Mouse (Mus musculus) cerebellum, postnatal 14 days (tissue): Measurements from ENCODE around the gene Trim12a.
"Not testable (repeated sequence)": the region's sequence is repeated elsewhere in the genome, so short reads cannot be mapped to it uniquely, and the experiment has no call there.

Source experiments
- DNase-seq, 2 experiments: peaks; one replicate each; pipeline ENCODE4 v3.0.0; 2021; ENCODE audit warnings: mixed read lengths in 2 of 2

Gene Trim12a

DNA sequence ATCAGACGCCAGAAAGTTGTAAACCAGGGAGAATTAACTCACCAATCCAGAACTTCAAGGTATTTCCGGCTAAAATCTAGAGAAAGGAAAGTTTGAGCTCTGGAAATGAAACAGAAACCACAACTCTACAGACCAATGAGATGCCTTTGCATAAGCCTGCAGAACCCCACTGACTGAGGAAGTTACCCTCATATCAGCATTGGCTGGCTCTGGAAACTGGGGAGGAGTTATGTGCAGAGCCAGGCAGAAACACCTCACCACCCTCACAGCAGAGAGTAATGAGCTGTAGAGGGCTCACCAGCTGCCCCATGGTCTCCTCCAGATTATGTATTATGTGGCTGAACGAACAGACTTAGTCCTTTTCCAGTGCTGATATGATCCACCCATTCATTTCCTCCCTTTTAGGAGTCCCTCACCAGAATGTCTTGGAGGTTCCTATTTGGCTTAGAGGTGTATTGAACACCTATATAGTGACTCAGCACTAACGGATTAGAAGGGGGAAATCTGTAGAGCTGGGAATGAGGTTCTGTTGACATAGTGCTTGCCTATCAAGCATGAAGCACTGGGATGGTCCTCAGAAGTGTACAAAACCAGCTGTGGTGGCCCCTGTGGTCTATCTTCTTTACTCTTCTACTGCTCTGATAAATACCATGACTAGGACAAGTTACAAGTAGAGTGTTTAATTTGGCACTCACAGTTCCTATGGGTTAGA is at the start of gene Trim12a:
TSS of gene Trim12a (minus strand) at position 98 of the 712 bp plus-strand sequence.
- DNase-seq: not testable (repeated sequence)

- DNase-seq: no peak
These were observed 38.3 kb upstream of the Trim12a start for GRCm38 (mm10) chr7:104353600-104353967.

DNA sequence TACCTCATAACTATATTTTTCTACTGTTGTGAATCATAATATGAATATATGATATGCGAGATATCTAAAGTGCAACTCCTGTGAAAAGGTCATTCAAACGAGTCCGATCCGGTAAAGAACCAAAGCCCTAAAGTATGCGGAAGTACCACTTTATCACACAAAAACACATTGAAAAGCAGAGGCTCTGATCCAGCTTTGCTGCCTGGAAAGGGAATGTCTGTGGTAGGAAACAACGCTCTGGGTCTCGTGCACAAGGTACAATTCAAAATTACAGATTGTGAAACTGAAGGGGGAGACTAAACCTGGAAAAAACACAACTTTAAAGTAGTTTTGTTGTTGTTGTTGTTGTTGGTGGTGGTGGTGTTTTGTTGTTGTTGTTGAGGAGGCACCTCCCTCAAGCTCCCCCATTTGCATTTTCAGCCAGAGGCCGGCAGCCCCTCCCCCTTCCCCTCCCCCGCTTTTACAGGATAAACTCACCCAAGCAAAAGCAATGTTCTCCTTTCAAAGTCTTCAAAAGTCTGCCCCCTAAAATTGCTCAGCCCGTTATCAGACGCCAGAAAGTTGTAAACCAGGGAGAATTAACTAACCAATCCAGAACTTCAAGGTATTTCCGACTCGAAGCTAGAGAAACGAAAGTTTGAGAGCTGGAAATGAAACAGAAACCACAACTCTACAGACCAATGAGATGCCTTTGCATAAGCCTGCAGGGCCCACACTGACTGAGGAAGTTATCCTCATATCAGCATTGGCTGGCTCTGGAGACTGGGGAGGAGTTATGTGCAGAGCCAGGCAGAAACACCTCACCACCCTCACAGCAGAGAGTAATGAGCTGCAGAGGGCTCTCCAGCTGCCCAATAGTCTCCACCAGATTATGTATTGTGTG is 37.7 kb upstream of the Trim12a start, which contains the start of gene Trim12c:
TSS of gene Trim12c (minus strand) at position 646 of the 883 bp plus-strand sequence.
- no peak for DNase-seq

DNA sequence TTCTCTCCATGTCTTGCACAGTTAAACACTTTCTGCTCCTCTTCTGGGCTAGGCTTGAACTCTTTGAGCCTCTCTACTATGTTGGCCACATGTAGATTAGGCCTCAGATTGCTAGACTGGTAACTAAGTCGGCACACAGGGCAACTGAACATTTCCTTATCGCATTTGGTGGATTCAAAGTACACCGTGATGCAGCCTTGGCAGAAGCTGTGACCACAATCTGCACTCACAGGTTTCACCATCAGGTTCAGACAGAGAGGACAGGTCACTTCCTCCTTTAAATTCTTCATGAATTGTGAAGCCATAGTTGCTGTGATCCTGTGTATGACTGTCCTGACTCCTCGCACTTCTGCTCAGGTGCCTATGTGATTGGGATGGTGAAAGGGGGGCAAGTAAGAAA is 32.8 kb upstream of the Trim12a start:
- not testable (repeated sequence) for DNase-seq

DNA sequence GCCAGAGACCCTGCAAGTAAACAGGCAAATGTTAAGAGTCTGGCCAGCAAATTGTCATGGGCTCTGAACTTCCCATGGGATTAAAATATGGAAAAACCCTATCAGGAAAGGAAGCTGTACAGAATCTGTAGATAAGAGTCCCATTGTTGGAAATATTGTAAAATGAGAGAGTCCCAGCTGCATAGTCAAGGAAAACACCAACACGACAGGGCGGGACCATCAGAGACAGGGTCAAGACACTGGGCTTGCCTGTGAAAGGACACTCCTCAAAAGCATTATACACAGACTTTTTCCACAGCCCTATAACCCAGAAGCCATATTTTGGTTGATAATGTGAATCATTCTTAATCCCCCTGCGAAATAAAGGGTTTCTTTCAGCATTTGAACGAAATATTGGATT is 25.5 kb upstream of the Trim12a start:
- not testable (repeated sequence) for DNase-seq

GRCm38 (mm10) chr7:104335547-104335946 is 20.3 kb upstream of the Trim12a start:
- DNase-seq: not testable (repeated sequence)

DNA sequence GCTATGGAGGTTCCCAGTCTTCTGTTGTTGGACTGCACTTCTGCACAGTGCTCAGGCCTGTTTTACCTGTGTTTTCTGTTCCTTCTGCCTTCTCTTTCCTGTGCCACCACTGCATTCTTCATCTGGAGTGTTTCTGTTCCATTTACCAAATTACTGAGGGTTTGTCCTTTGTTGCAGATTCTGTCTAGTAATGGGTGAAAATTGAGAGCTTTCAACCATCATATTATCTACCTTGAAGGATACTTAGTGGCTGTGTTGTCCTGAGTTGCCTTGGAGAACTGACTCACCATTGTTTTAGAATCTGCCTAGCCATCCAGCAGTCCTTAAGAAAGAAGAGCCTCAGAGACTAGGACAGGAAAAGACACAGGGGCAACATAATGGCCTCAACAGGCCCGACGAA is 13.9 kb upstream of the Trim12a start, which contains the start of gene Trim34b:
TSS of gene Trim34b (plus strand) at position 301 of the 400 bp plus-strand sequence.
- DNase-seq: not testable (repeated sequence)

GRCm38 (mm10) chr7:104322028-104322427 is 6.8 kb upstream of the Trim12a start:
- DNase-seq: no peak

DNA sequence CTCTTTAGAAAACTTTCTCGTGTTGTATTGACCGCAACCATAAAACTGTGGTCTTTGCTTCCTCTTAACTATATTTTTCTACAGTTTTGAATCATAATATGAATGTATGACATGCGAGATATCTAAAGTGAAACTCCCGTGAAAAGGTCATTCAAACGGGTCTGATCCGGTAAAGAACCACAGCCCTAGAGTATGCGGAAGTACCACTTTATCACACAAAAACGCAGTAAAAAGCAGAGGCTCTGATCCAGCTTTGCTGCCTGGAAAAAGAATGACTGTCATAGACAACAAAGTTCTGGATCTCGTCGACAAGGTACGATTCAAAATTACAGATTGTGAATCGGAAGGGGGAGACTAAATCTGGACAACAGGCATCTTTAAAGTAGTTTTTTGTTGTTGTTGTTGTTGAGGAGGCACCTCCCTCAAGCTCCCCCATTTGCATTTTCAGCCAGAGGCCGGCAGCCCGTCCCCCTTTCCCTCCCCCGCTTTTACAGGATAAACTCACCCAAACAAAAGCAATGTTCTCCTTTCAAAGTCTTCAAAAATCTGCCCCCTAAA is 391 bp downstream of the Trim12a start:
- no peak for DNase-seq

DNA sequence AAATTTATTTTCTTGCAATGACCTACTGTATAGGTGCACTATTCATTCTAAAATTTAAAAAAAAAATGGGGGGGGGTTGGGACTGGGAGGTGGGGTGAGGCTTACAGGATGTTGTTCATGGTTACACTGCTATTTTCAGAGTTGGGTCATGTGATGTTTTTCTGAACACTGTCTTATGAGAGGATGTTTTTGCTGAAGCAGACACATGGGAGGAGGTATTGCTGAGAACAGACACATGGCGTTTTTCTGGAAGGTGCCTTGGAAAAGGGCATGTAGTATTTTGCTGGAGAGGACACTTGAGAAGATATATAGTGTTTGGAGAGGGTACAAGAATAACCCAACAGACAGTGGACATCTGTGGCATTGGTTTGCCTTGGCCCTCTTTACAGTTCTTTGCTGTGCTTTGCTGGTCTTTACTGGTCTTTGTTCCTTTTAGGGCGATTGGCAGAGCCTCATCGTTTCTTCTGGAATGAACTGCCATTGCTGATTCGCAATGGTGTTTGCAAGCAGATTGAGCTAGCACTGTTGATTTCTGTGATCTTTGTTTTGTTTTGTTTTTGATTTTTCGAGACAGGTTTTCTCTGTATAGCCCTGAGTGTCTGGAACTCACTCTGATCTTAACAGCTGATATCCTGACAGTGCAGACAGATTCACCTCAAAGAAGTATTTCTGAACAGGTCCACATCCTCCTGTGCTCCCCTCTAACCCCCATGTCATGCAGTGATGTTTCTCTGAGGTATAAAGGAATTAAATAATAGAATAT is 23.4 kb downstream of the Trim12a start:
- DNase-seq: no peak

- no peak for DNase-seq
These were observed 24.6 kb downstream of the Trim12a start for GRCm38 (mm10) chr7:104290641-104291040.

DNA sequence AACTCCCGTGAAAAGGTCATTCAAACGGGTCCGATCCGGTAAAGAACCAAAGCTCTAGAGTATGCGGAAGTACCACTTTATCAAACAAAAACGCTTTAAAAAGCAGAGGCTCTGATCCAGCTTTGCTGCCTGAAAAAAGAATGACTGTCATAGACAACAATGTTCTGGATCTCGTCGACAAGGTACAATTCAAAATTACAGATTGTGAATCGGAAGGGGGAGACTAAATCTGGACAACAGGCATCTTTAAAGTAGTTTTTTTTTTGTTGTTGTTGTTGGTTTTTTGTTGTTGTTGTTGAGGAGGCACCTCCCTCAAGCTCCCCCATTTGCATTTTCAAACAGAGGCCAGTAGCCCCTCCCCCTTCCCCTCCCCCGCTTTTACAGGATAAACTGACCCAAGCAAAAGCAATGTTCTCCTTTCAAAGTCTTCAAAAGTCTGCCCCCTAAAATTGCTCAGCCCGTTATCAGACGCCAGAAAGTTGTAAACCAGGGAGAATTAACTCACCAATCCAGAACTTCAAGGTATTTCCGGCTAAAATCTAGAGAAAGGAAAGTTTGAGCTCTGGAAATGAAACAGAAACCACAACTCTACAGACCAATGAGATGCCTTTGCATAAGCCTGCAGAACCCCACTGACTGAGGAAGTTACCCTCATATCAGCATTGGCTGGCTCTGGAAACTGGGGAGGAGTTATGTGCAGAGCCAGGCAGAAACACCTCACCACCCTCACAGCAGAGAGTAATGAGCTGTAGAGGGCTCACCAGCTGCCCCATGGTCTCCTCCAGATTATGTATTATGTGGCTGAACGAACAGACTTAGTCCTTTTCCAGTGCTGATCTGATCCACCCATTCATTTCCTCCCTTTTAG is 27.5 kb downstream of the Trim12a start, which contains the start of gene Trim5:
TSS of gene Trim5 (minus strand) at position 519 of the 868 bp plus-strand sequence.
- DNase-seq: not testable (repeated sequence)

- not testable (repeated sequence) for DNase-seq
These were observed 35.9 kb downstream of the Trim12a start for GRCm38 (mm10) chr7:104279361-104279760.

DNA sequence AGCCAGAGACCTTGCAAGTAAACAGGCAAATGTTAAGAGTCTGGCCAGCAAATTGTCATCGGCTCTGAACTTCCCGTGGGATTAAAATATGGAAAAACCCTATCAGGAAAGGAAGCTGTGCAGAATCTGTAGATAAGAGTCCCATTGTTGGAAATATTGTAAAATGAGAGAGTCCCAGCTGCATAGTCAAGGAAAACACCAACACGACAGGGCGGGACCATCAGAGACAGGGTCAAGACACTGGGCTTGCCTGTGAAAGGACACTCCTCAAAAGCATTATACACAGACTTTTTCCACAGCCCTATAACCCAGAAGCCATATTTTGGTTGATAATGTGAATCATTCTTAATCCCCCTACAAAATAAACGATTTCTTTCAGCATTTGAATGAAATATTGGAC is 49.9 kb downstream of the Trim12a start:
- DNase-seq: not testable (repeated sequence)

DNA sequence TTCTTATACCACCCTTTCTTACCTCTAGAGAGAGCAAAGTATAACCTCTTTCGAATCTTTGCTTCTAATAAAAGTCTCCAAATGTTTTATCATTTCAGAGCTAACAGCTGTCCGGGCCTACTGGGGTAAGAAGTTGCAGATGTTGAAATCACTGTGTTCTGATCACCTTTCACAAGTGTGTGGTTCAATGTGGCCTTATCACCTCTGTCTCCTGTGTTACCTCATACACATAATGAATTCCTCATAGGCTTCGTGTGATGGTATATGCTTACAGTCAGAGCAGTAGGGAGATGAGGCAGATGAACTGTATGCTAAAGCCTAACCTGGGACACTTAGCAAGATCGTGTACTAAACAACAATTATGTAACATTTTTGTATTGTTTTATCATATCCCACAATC is 54.9 kb downstream of the Trim12a start:
- not testable (repeated sequence) for DNase-seq
